Mouse (Mus musculus) regulatory T cell (primary cell): ENCODE measurements around the gene Palld.

Experiments
- in situ Hi-C: fragments of 300-600 bp; cut with MboI, MseI; formaldehyde crosslinking; loops from one replicate; pipeline ENCODE4 v1.15.1; 2025; ENCODE audit warnings: high pct_unique_total_duplicates

Gene Palld

DNA sequence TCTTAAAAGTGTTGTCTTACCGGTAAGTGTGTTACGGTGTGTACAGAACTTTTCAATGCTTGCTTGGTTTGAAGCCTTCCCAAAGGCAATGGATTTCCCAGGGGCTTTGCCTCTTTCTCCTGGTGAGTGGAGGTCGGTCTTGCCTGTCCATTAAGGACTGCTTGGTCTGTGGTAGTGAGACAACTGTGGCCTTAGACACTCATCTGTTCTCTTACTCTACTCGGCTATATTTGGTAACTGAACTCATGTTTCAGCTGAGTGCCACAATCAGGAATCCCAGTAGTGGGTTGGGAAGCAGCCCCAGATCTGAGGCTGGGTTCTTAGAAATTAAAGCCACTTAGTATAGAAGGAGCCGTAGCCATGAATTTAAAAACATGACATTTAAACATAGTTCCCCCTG is at the start of gene Palld:
Gene Palld (minus strand): TSS at position 170 of the 400 bp plus-strand sequence.
- in situ Hi-C loops: no loop called here

GRCm38 (mm10) chr8:61937576-61937975 is 35.1 kb upstream of the Palld start:
- in situ Hi-C loops: no loop called here

DNA sequence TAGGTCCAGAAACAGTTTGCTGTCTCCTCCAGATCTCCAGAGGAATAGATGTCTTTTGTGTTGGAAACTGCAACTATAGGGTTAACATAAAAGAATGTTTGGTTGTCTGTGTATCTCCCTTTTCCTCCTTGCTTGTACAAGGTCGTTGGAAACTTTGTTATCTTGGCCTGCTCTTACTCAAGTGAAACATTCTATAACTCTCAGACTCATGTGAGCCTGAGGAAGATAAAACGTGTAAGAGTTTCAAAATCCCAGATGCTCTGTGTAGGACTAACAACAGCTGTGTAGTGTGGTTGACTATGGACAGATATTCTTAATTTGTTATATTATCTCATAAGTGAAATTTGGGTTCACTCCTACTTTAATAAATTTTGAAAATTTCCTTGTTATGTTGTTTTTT is 30.8 kb upstream of the Palld start:
- in situ Hi-C loops: no loop called here

DNA sequence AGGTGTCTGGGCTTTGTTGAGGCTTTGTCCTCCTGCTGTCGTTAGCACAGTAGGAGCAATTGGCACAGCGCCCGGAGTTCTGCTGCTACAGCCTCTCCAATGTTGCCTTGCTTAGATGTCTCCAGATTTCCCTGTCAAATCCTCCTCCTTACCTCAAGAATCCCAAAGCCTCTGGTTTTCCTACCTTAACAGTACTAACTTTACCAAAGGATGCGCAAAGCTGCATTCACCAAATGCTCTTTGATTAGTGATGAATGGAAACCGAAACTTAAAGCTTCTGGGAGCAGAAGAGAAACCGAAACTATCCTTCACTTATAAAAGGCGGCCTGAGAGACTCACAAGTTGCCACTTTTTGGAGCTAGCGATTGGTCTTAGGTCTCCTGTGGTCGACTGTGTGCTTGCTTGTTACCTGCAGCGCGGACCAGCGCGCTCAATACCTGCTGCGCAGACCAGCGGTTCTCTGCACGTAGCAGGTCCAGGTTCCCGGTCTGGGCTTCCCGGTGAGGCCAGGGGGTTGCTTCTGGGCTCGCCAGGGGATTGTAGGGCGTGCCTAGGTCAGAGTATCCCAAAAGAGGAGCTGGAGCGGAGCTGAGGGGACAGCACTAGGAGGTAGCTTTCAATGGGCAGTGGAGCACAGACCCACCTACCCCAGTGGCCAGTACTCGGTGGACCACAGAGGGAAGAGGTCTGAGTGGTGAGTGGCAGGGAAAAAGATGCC is 25.4 kb upstream of the Palld start, which contains the start of gene Ddx60:
Gene Ddx60 (plus strand): TSS at position 311 of the 718 bp plus-strand sequence.
- in situ Hi-C loops: no loop called here

GRCm38 (mm10) chr8:61924518-61924917 is 22.0 kb upstream of the Palld start:
- in situ Hi-C loops: no loop called here

DNA sequence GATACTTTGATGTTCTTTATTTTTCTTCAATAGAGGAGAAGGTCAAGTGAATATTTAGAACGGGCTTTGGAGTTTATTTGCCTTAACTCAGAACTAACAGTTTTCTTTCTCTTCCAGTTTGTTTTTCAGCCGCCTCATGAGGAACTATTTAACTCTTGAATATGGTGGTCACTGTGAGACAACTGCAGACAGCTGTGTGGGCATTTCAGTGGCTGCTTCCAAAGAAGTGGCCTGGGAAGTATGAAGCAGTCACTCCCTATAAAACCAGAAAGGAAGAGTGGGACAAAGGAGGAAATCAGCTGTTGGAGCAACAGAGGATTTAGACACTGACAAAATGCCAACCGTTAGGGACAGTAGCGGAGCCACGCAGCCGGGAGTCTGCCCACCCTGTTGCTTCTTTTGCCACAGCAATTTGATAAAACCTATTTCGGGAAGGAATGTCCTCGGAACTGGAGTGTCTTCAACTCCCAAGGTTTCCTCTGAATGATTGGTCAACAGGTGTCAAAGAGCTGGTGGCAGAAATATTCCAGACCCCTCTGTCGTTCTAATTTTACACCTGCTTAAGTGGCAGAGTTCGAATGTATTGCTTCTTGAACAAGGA is 19.1 kb upstream of the Palld start:
- in situ Hi-C loops: no loop called here

DNA sequence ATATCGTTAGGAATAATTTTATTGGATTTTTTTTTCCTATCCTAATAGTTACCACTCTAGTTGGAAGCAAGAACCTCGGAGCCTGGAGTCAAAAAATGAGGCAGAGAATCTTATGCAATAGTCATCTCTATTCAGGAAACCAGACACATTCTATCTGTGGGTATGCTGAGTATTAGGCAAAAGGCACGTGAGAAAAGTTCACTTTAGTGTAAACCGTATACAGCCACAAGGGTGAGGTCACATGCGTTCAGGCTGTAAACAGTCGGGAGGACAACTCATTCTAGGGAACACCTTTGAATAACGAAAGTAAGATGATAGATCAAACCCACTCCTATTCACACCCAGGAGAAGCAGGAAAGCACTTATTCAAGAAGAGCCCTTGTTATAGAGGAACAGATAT is 17.9 kb upstream of the Palld start:
- in situ Hi-C loops: no loop called here

DNA sequence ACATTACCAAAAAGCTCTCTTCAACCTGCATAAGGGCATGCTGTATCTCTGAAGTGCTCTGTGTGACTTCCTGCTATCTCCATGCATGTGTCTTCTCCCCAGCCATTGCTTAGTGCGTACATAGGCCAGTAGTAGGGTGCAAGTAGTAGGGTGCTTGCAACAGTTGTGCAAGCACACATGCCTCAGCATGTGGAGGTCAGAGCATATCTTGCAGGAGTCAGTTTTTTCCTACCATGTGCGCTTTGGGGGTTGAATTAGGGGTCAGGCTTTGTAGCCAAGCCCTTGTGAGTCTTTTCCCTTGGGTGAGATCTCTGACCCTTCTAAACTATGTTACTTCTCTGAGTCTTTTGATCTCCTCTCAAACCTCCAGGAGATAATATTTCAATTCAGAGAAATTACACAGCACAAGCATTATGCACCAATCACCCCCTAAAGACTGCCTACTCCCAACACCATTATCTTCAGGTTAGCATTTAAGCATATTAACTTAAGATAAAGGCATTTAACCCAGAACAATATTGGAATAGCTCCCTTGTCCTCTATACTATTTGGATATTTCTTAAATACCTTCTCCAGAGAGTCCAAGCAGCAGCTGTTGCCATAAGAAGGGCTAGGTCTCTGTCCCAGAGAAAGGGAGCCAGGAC is 16.8 kb upstream of the Palld start:
- in situ Hi-C loops: no loop called here

GRCm38 (mm10) chr8:61917287-61917686 is 14.8 kb upstream of the Palld start:
- in situ Hi-C loops: no loop called here

- in situ Hi-C loops: no loop called here
Observed at GRCm38 (mm10) chr8:61913957-61914356, 11.5 kb upstream of the Palld start.

GRCm38 (mm10) chr8:61912817-61913216 is 10.3 kb upstream of the Palld start:
- in situ Hi-C loops: no loop called here

DNA sequence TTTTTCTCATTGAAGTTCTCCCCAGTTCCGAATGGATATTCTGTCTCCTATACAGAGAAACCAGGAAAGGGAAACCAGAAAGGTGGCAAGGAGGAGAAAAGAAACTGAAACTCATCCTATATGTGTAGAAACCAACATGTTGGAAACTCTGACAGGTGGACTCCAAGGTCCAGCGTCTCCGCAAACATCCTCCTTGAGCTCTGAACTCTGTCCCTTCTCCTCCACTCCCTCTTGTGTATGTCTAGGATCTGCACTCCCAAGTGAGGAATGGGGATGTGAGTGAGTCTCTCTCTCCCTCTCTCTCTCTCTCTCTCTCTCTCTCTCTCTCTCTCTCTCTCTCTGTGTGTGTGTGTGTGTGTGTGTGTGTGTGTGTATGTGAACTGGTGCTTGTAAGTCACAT is 6.8 kb upstream of the Palld start:
- in situ Hi-C loops: no loop called here

- in situ Hi-C loops: no loop called here
Observed at GRCm38 (mm10) chr8:61908303-61909215, 6.1 kb upstream of the Palld start.

DNA sequence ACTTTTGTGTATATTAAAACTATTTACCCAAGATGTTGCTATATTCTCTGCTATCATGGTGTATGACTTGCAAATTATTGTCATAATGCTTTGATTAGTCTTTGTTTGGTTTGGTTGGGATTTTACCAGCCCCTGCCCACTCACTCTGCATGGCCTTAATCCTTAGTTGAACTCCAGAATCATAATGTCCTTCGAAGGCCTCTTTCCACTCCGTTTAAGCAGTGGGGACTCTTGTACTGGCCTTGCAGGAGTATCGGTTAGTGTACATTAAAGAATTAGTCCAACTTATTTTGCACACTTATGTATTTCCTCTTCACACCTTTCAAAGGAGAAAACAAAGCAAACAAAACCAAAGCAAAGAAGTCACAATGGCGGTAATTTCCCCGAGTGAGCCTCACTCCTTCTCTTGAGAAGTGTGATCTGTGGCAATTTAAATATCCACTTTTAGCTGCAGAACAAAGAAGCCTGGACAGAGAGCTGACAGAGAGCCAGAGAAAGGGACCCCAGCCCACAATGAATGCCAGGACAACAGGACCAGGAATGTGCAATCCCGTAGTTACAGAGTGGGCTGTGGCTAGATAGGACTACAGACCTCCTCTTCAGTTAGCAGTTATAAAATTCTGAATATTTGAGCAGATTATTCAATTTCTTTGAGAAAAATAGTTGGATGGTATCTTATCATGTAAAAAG is 1.3 kb downstream of the Palld start:
- in situ Hi-C loops: no loop called here

GRCm38 (mm10) chr8:61897402-61897801 is 5.1 kb downstream of the Palld start:
- in situ Hi-C loops: no loop called here

GRCm38 (mm10) chr8:61896742-61897141 is 5.7 kb downstream of the Palld start:
- in situ Hi-C loops: no loop called here

DNA sequence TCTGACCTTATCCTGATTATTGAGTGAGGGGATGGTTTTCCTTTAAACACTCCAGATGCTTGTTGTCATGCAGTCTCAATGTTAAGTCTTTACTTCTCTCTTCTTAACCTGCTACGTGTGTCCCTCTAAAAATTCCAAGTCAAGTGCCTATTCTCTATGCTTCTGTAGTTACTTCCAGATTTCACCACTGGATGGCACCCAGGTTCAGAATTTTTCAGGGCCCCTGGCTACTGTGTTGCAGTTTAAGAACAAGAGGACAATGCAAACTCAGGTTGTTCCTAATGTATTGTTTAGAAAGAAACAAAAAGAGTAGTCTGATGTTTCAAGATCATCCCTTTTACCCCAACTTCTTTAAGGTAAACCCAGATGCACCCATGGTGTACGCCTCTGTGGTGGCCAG is 8.4 kb downstream of the Palld start:
- in situ Hi-C loops: no loop called here

GRCm38 (mm10) chr8:61877607-61878006 is 24.9 kb downstream of the Palld start:
- in situ Hi-C loops: loop anchor here (10.0 kb wide), 1 partner anchor 173 kb away; no protein-coding TSS in a partner anchor

- in situ Hi-C loops: loop anchor here (10.0 kb wide), 1 partner anchor 170 kb away; no protein-coding TSS in a partner anchor
Observed at GRCm38 (mm10) chr8:61875290-61875689, 27.2 kb downstream of the Palld start.

DNA sequence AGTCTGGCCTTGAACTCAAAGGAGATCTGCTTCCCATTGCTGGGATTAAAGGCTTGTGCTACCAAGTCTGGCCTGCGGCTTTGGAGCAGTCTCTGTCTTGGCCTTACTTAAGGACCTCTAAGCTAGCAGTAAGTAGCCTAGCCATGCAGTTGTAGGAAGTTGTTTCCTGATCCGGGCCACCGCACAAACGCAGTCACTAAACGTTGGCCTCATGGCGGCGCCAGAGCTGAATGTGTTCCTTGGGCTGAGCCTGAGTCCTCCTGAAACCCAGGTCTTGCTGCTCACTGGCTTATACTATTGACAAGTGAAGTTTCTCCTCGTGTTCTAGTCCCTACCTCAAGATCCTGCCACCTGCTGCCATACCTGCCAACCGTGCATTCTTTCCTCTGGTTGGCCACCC is 28.5 kb downstream of the Palld start:
- in situ Hi-C loops: loop anchor here (5.0 to 10.0 kb wide), 2 partner anchors 169 to 337 kb away; no protein-coding TSS in a partner anchor

- in situ Hi-C loops: no loop called here
Observed at GRCm38 (mm10) chr8:61868481-61868880, 34.0 kb downstream of the Palld start.
